ENCODE assay signal across 9 mouse cellular contexts in genomic region chr4:62663348-62663747, GRCm38 (mm10).
DNase-seq lines count a peak whose midpoint lies in the region; ATAC-seq and TF ChIP-seq lines count a peak whose summit lies in the region.
"Had no signal": no experiment of that assay in that cellular context is flagged by ENCODE, and none has a peak within 500 bp of the region (broad histone marks: within the 10 kb centered on the region; RNA-seq: fewer than 3 reads in every experiment).

No protein-coding gene starts in this region.

- TF ChIP-seq POLR2A in cortical plate, adult 2 months (IDR thresholded peaks at IDR 0.05; ENCODE audit: extremely low read depth, insufficient read depth, low read length), result no peak

- no peak for TF ChIP-seq CTCF in layer of hippocampus, adult 2 months (conservative IDR thresholded peaks at IDR 0.05)
- no peak for TF ChIP-seq CTCF in cortical plate, adult 2 months (IDR thresholded peaks at IDR 0.05; ENCODE audit: extremely low read depth, insufficient read depth, low read length)

- peak overlapping the region; percentile 69 for H3K27ac ChIP-seq in layer of hippocampus, adult 2 months
- H3K27ac ChIP-seq in cortical plate, adult 2 months (ENCODE audit: insufficient read depth, low read length), result peak overlapping the region; percentile 2
- H3K27ac ChIP-seq in neural tube, embryonic 14.5 days (ENCODE audit: low read depth, low read length), result no peak overlapping the region; the same call in 1 of the 2 replicates

- no peaks in the 10 kb centered on the region for H3K27me3 ChIP-seq in neural tube, embryonic 14.5 days (ENCODE audit: control insufficient read depth, insufficient read depth, low read length)
- H3K27me3 ChIP-seq: Patski had no signal

- no peak for DNase-seq in layer of hippocampus, adult 2 months (ENCODE audit: low spot score in 2 of 2)
- no peak for DNase-seq in layer of hippocampus, postnatal 25 days (ENCODE audit: extremely low spot score in 1 of 2, low spot score in 1 of 2)
- DNase-seq in heart, postnatal 10 days, result peak; percentile 69 to 72
- peak; percentile 50 for DNase-seq in liver
- DNase-seq in c-Kit-positive CD71-positive TER-119-positive erythroid progenitor cells, embryonic 14.5 days (ENCODE audit: low spot score), result no peak
- no peak for DNase-seq in spleen, postnatal 14 days (ENCODE audit: low spot score in 2 of 2)

- H3K4me2 ChIP-seq in neural tube, embryonic 14.5 days (ENCODE audit: low read depth, low read length), result 0 out of 2 replicates have a peak overlapping the region, but pooled peaks have one; percentile 16

- intact Hi-C loops in heart, postnatal 10 days (cut with DNase I), result no loop called here

- H3K4me3 ChIP-seq in layer of hippocampus, adult 2 months, result no peak overlapping the region
- no peak overlapping the region for H3K4me3 ChIP-seq in cortical plate, adult 2 months (ENCODE audit: insufficient read depth, low read length)
- no peak overlapping the region for H3K4me3 ChIP-seq in neural tube, embryonic 14.5 days (ENCODE audit: low read depth, low read length)

- no peaks in the 10 kb centered on the region for H3K36me3 ChIP-seq in neural tube, embryonic 14.5 days (ENCODE audit: control insufficient read depth, insufficient read depth, low read length)

- ATAC-seq in neural tube, embryonic 14.5 days (ENCODE audit: low read depth), result peak; percentile 69
- ATAC-seq: Patski had no signal

- 6% methylated on average over 6 of the region's 6 CpGs for WGBS in neural tube, embryonic 14.5 days

- no peaks in the 10 kb centered on the region for H3K9me3 ChIP-seq in neural tube, embryonic 14.5 days (ENCODE audit: control insufficient read depth, low read length)

- no peaks in the 10 kb centered on the region for H3K4me1 ChIP-seq in cortical plate, adult 2 months (ENCODE audit: control insufficient read depth, insufficient read depth, low read length)
- peaks cover 20% of the 10 kb centered on the region for H3K4me1 ChIP-seq in neural tube, embryonic 14.5 days (ENCODE audit: control insufficient read depth, insufficient read depth, low read length)

- H3K9ac ChIP-seq in neural tube, embryonic 14.5 days (replicated peaks; ENCODE audit: low read depth, low read length), result no peak overlapping the region

Comparison
In these comparisons a context has a peak if more than half of its experiments do, and no peak if none do; other contexts are left out.
1. DNase-seq: peak in heart, postnatal 10 days (2 of 2) and liver (single experiment); none in layer of hippocampus, adult 2 months (0 of 2), layer of hippocampus, postnatal 25 days (0 of 2), c-Kit-positive CD71-positive TER-119-positive erythroid progenitor cells, embryonic 14.5 days (single experiment) and spleen, postnatal 14 days (0 of 2).